Mouse (Mus musculus) liver, adult 2 months (tissue): ENCODE results near the gene Prkca. TPM values are rescaled to one million over a fixed set of nuclear protein-coding genes. Genes with fewer than 3 reads are reported as not detected.

Source experiments
- DNase-seq: peaks from one replicate; pipeline ENCODE4 v3.0.0-alpha.2; 2011; ENCODE audit warnings: low read depth, low spot score; ENCODE audit errors: extremely low read depth
- H3K27ac ChIP-seq: fragments of 200-500 bp; replicated peaks from 2 replicates; pipeline ENCODE4 v1.5.1; 2012; ENCODE audit warnings: low read depth, mild to moderate bottlenecking, control low read depth, inconsistent platforms, low read length; ENCODE audit not compliant: insufficient read depth
- H3K27me3 ChIP-seq: fragments of 200-500 bp; 2 replicates; pipeline ENCODE4 v1.6.1; 2012; ENCODE audit warnings: mild to moderate bottlenecking, moderate library complexity, low read length, inconsistent platforms; ENCODE audit not compliant: control insufficient read depth, insufficient read depth
- H3K36me3 ChIP-seq: fragments of 200-500 bp; 2 replicates; pipeline ENCODE4 v1.6.1; 2012; ENCODE audit warnings: low read length, inconsistent platforms; ENCODE audit not compliant: control insufficient read depth, insufficient read depth
- H3K4me1 ChIP-seq: fragments of 200-500 bp; 2 replicates; pipeline ENCODE4 v1.6.1; 2011; ENCODE audit warnings: low read length; ENCODE audit not compliant: control insufficient read depth, insufficient read depth
- H3K4me3 ChIP-seq: fragments of 200-500 bp; 2 replicates; pipeline ENCODE4 v1.5.1; 2011; ENCODE audit warnings: low read depth, mild to moderate bottlenecking, control low read depth, low read length, moderate library complexity; ENCODE audit not compliant: insufficient read depth
- H3K79me2 ChIP-seq: fragments of 200-500 bp; 2 replicates; pipeline ENCODE4 v1.6.1; 2012; ENCODE audit warnings: inconsistent platforms, mild to moderate bottlenecking, low read length, moderate library complexity; ENCODE audit not compliant: control insufficient read depth, insufficient read depth
- H3K9ac ChIP-seq: fragments of 200-500 bp; 2 replicates; pipeline ENCODE4 v1.6.1; 2012; ENCODE audit warnings: low read depth, mild to moderate bottlenecking, control low read depth, inconsistent platforms, low read length
- CTCF ChIP-seq: fragments of 200-500 bp; IDR thresholded peaks from 2 replicates; pipeline ENCODE4 v1.5.1; 2011; ENCODE audit warnings: low read depth, low read length, control low read depth
- POLR2A ChIP-seq: fragments of 200-500 bp; IDR thresholded peaks from 2 replicates; pipeline ENCODE4 v1.6.1; 2011; ENCODE audit warnings: low read length, control low read depth; ENCODE audit not compliant: insufficient read depth; ENCODE audit errors: extremely low read depth
- WGBS: fragments of 180-500 bp; shearing (Covaris S2); methylation state at CpG from one replicate; pipeline ENCODE4 v1.1.7; 2018; 5-methylcytosine and 5-hydroxymethylcytosine counted together
- polyA plus RNA-seq: library from polyadenylated mRNA; depleted of rRNA; stranded (reverse); fragments of >200 nt; gene quantifications from 2 replicates; pipeline ENCODE4 v1.2.3, GENCODE M21; 2012
- total RNA-seq: library from RNA; depleted of rRNA; stranded (reverse); fragments of >200 nt; gene quantifications from 2 replicates; pipeline ENCODE4 v1.2.3, GENCODE M21; 2014

Gene Prkca
- total and polyA plus RNA-seq, 2 experiments, result 2.8 to 4.3 TPM

GRCm38 (mm10) chr11:108053746-108054145 is 290.0 kb downstream of the Prkca start:
- 78% methylated on average over 10 of the region's 10 CpGs for WGBS
- no peak overlapping the region for H3K9ac ChIP-seq
- H3K79me2 ChIP-seq, result no peaks in the 10 kb centered on the region
- no peak for TF ChIP-seq CTCF
- no peak for TF ChIP-seq POLR2A
- H3K4me3 ChIP-seq, result no peak overlapping the region
- no peak for DNase-seq
- no peaks in the 10 kb centered on the region for H3K4me1 ChIP-seq
- no peaks in the 10 kb centered on the region for H3K27me3 ChIP-seq
- H3K27ac ChIP-seq, result no peak overlapping the region
- H3K36me3 ChIP-seq, result no peaks in the 10 kb centered on the region

GRCm38 (mm10) chr11:108041669-108042068 is 302.1 kb downstream of the Prkca start:
- no peaks in the 10 kb centered on the region for H3K36me3 ChIP-seq
- no peaks in the 10 kb centered on the region for H3K79me2 ChIP-seq
- no peak for DNase-seq
- 90% methylated on average over 7 of the region's 7 CpGs for WGBS
- no peak overlapping the region for H3K4me3 ChIP-seq
- H3K4me1 ChIP-seq, result no peaks in the 10 kb centered on the region
- TF ChIP-seq POLR2A, result no peak
- TF ChIP-seq CTCF, result no peak
- no peaks in the 10 kb centered on the region for H3K27me3 ChIP-seq
- H3K27ac ChIP-seq, result no peak overlapping the region
- H3K9ac ChIP-seq, result no peak overlapping the region

GRCm38 (mm10) chr11:108040823-108041222 is 302.9 kb downstream of the Prkca start:
- 76% methylated on average over 2 of the region's 2 CpGs for WGBS
- Histone ChIP-seq H3K27ac (no peak overlapping the region), H3K4me1 (no peaks in the 10 kb centered on the region), H3K9ac (no peak overlapping the region), H3K79me2 (no peaks in the 10 kb centered on the region), H3K4me3 (no peak overlapping the region), H3K36me3 (no peaks in the 10 kb centered on the region), H3K27me3 (no peaks in the 10 kb centered on the region)
- DNase-seq, result no peak
- TF ChIP-seq CTCF, result no peak
- TF ChIP-seq POLR2A, result no peak

- no peaks in the 10 kb centered on the region for H3K36me3 ChIP-seq
- no peak overlapping the region for H3K4me3 ChIP-seq
- TF ChIP-seq POLR2A (no peak), CTCF (no peak)
- no peak for DNase-seq
- H3K79me2 ChIP-seq, result no peaks in the 10 kb centered on the region
- no peak overlapping the region for H3K27ac ChIP-seq
- 94% methylated on average over 17 of the region's 17 CpGs for WGBS
- H3K27me3 ChIP-seq, result no peaks in the 10 kb centered on the region
- H3K9ac ChIP-seq, result no peak overlapping the region
- H3K4me1 ChIP-seq, result no peaks in the 10 kb centered on the region
These were observed 304.0 kb downstream of the Prkca start for GRCm38 (mm10) chr11:108039761-108040160.

GRCm38 (mm10) chr11:108038989-108039388 is 304.7 kb downstream of the Prkca start:
- H3K27me3 ChIP-seq, result no peaks in the 10 kb centered on the region
- no peak overlapping the region for H3K4me3 ChIP-seq
- no peaks in the 10 kb centered on the region for H3K79me2 ChIP-seq
- no peak for DNase-seq
- H3K9ac ChIP-seq, result no peak overlapping the region
- WGBS, result 90% methylated on average over 12 of the region's 12 CpGs
- no peaks in the 10 kb centered on the region for H3K36me3 ChIP-seq
- H3K27ac ChIP-seq, result no peak overlapping the region
- TF ChIP-seq CTCF (no peak), POLR2A (no peak)
- H3K4me1 ChIP-seq, result no peaks in the 10 kb centered on the region

- WGBS, result 94% methylated on average over 10 of the region's 10 CpGs
- TF ChIP-seq POLR2A (no peak), CTCF (no peak)
These were observed 307.4 kb downstream of the Prkca start for GRCm38 (mm10) chr11:108036339-108036738.

More at GRCm38 (mm10) chr11:108036339-108036738, 307.4 kb downstream of the Prkca start:
- Histone ChIP-seq H3K79me2 (no peaks in the 10 kb centered on the region), H3K4me3 (no peak overlapping the region), H3K4me1 (no peaks in the 10 kb centered on the region), H3K9ac (no peak overlapping the region), H3K36me3 (no peaks in the 10 kb centered on the region), H3K27me3 (no peaks in the 10 kb centered on the region), H3K27ac (no peak overlapping the region)
- no peak for DNase-seq
